Mouse (Mus musculus) right cerebral cortex, postnatal 25 days (tissue): Measurements from ENCODE around the gene Antxr2.
A peak's percentile ranks its signal among the peaks of the same experiment; 100 is the strongest.

Experiments used
- DNase-seq: peaks from one replicate; pipeline ENCODE4 v3.0.0; 2022

The Antxr2 gene

GRCm38 (mm10) chr5:97986656-97987294 lies 44.1 kb downstream of the Antxr2 start:
- no peak for DNase-seq

- no peak for DNase-seq
Measured at GRCm38 (mm10) chr5:97983375-97983774, 47.5 kb downstream of the Antxr2 start.

GRCm38 (mm10) chr5:97980472-97980871 lies 50.4 kb downstream of the Antxr2 start:
- no peak for DNase-seq

GRCm38 (mm10) chr5:97973293-97973692 lies 57.5 kb downstream of the Antxr2 start:
- no peak for DNase-seq

- no peak for DNase-seq
Measured at GRCm38 (mm10) chr5:97972029-97972428, 58.8 kb downstream of the Antxr2 start.

- no peak for DNase-seq
Measured at GRCm38 (mm10) chr5:97971236-97971635, 59.6 kb downstream of the Antxr2 start.

- no peak for DNase-seq
Measured at GRCm38 (mm10) chr5:97967044-97967443, 63.8 kb downstream of the Antxr2 start.

GRCm38 (mm10) chr5:97966101-97966500 lies 64.7 kb downstream of the Antxr2 start:
- no peak for DNase-seq

- DNase-seq: no peak
Measured at GRCm38 (mm10) chr5:97964444-97964843, 66.4 kb downstream of the Antxr2 start.

- no peak for DNase-seq
Measured at GRCm38 (mm10) chr5:97962512-97962911, 68.3 kb downstream of the Antxr2 start.

- DNase-seq: no peak
Measured at GRCm38 (mm10) chr5:97961786-97962185, 69.1 kb downstream of the Antxr2 start.

- no peak for DNase-seq
Measured at GRCm38 (mm10) chr5:97959651-97960050, 71.2 kb downstream of the Antxr2 start.

- no peak for DNase-seq
Measured at GRCm38 (mm10) chr5:97959010-97959409, 71.8 kb downstream of the Antxr2 start.

- DNase-seq: no peak
Measured at GRCm38 (mm10) chr5:97957501-97957900, 73.3 kb downstream of the Antxr2 start.

- no peak for DNase-seq
Measured at GRCm38 (mm10) chr5:97954193-97954772, 76.6 kb downstream of the Antxr2 start.

- DNase-seq: peak; percentile 9
Measured at GRCm38 (mm10) chr5:97953241-97953920, 77.5 kb downstream of the Antxr2 start.

GRCm38 (mm10) chr5:97947261-97947660 lies 83.6 kb downstream of the Antxr2 start:
- DNase-seq: no peak

- DNase-seq: no peak
Measured at GRCm38 (mm10) chr5:97946236-97946635, 84.6 kb downstream of the Antxr2 start.

- peak; percentile 50 for DNase-seq
Measured at GRCm38 (mm10) chr5:97935140-97936129, 95.4 kb downstream of the Antxr2 start.

GRCm38 (mm10) chr5:97917654-97918053 lies 113.2 kb downstream of the Antxr2 start:
- DNase-seq: no peak

- no peak for DNase-seq
Measured at GRCm38 (mm10) chr5:97914890-97915289, 116.0 kb downstream of the Antxr2 start.

GRCm38 (mm10) chr5:97913901-97914300 lies 116.9 kb downstream of the Antxr2 start:
- no peak for DNase-seq

- DNase-seq: no peak
Measured at GRCm38 (mm10) chr5:97907482-97907881, 123.4 kb downstream of the Antxr2 start.
